Mouse (Mus musculus): Measurements from ENCODE around the gene Aim2.

DNA sequence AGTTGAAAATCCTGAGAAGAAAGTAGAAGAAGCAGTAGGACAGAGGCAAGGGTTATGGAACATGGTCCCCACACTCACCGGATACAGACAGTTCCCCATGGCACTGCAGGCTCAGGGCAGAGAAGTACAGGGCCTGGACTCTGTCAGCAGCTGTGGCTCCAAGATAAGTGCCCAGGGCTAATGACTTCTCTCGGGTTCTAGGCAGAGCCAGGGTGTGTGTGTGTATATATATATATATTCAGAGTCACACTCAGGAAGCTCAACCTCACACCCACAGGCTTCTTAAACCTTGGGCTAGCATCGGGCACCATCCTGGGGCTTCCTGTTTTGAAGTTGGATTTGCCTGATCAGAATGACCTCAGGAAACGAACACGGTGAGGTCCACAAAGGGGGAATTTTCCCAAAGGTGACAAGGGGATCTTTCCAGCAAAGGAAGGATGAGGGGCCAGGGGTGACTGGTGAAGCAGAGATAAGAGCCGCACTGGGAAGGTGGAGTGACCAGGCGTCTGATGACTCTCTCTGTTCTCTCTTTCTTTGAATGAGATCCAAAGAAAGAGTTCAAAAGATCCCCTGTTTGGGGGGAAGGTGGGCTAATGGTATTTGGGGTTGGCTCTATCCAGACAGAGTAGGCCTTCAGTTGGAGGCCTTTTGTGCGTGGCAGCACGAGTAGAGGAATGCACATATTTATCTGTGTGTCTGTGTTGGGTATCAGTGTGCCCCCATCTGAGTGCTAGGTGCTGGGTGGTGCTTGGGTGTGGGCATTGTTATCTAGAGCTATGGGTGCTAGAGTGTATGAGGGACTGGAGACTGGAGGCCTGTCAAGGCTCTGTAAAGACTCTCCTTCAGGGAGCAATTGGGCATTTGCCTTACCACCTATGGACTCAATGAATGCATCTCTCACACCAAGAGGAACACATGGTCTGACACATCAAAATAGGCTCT lies 17.1 kb upstream of the Aim2 start, which contains the start of gene Ackr1:
- TF ChIP-seq CTCF (IDR thresholded peaks at IDR 0.05; ENCODE audit: extremely low read depth, insufficient read depth, low read length) = no peak
- TF ChIP-seq POLR2A (IDR thresholded peaks at IDR 0.05; ENCODE audit: extremely low read depth, insufficient read depth, low read length) = 0 out of 2 replicates have a peak, but pooled peaks have one; percentile 7

All from cortical plate, adult 2 months (tissue).